Mouse (Mus musculus) ES-E14 (cell line): ENCODE measurements around the gene Map2k2. TPM values are rescaled to one million over a fixed set of nuclear protein-coding genes. Genes with fewer than 3 reads are reported as not detected.

Experiments
- DNase-seq: peaks from one replicate; pipeline ENCODE4 v3.0.0-alpha.2; 2013; ENCODE audit warnings: low read depth, low spot score
- H3K27ac ChIP-seq: 2 replicates; pipeline ENCODE4 v1.5.1; 2012; ENCODE audit warnings: low read depth, mild to moderate bottlenecking, low read length, moderate library complexity, mixed read lengths; ENCODE audit not compliant: poor library complexity, insufficient read depth, severe bottlenecking
- H3K36me3 ChIP-seq: 2 replicates; pipeline ENCODE4 v1.6.1; 2012; ENCODE audit warnings: mild to moderate bottlenecking, low read length, moderate library complexity, mixed read lengths; ENCODE audit not compliant: control insufficient read depth, poor library complexity, insufficient read depth, severe bottlenecking
- H3K4me1 ChIP-seq, 2 experiments: fragments of 150-350 bp in 1 of 2; sonication (generic) in 1 of 2; 2 replicates each; pipeline ENCODE4 v1.6.1; 2012; ENCODE audit warnings: low read length in 2 of 2, mild to moderate bottlenecking in 1 of 2, mixed read lengths in 1 of 2; ENCODE audit not compliant: control insufficient read depth in 2 of 2, insufficient read depth in 2 of 2, poor library complexity in 1 of 2
- H3K4me3 ChIP-seq, 2 experiments: fragments of 150-350 bp in 1 of 2; sonication (generic) in 1 of 2; 2 replicates each; pipeline ENCODE4 v1.5.1; 2012; ENCODE audit warnings: low read length in 2 of 2, low read depth in 1 of 2, mild to moderate bottlenecking in 1 of 2, mixed read lengths in 1 of 2; ENCODE audit not compliant: insufficient read depth in 1 of 2, poor library complexity in 1 of 2, severe bottlenecking in 1 of 2
- H3K9ac ChIP-seq: 2 replicates; pipeline ENCODE4 v1.6.1; 2012; ENCODE audit warnings: low read depth, mild to moderate bottlenecking, low read length, mixed read lengths; ENCODE audit not compliant: poor library complexity, insufficient read depth, severe bottlenecking
- H3K9me3 ChIP-seq: fragments of 150-350 bp; sonication (generic); 2 replicates; pipeline ENCODE4 v1.6.1; 2012; ENCODE audit warnings: low read depth, mild to moderate bottlenecking, low read length; ENCODE audit not compliant: control insufficient read depth, insufficient read depth
- CHD2 ChIP-seq: IDR thresholded peaks from 2 replicates; pipeline ENCODE4 v1.6.1; 2014; ENCODE audit warnings: mild to moderate bottlenecking, low read depth, low read length, inconsistent platforms
- HCFC1 ChIP-seq: IDR thresholded peaks from 2 replicates; pipeline ENCODE4 v1.6.1; 2012; ENCODE audit warnings: low read length, inconsistent platforms, borderline replicate concordance; ENCODE audit not compliant: insufficient read depth
- MAFK ChIP-seq: IDR thresholded peaks from 2 replicates; pipeline ENCODE4 v1.6.1; 2014; ENCODE audit warnings: mild to moderate bottlenecking, low read depth, low read length, inconsistent platforms; ENCODE audit not compliant: insufficient read depth
- ZC3H11A ChIP-seq: IDR thresholded peaks from 2 replicates; pipeline ENCODE4 v1.6.1; 2012; ENCODE audit warnings: low read depth, mild to moderate bottlenecking, inconsistent platforms, low read length, borderline replicate concordance
- ZNF384 ChIP-seq: IDR thresholded peaks from 2 replicates; pipeline ENCODE4 v1.6.1; 2012; ENCODE audit warnings: low read depth, low read length, inconsistent platforms
- in situ Hi-C, 2 experiments: fragments of 600-800 bp; cut with MboI; formaldehyde crosslinking; loops; one replicate each; pipeline ENCODE4 v1.15.1; 2025; ENCODE audit warnings: low sequenced_read_pairs in 2 of 2, inconsistent platforms in 1 of 2; ENCODE audit not compliant: unreplicated experiment in 2 of 2
- total RNA-seq: library from RNA; depleted of rRNA; stranded (reverse); fragments of 300-350 nt; gene quantifications from 2 replicates; pipeline ENCODE4 v1.2.3, GENCODE M21; 2012

Gene Map2k2
- total RNA-seq, 1 experiment = 115 TPM

- H3K36me3 ChIP-seq = no peaks in the 10 kb centered on the region
- no peak overlapping the region for H3K27ac ChIP-seq
- no peak for DNase-seq
- TF ChIP-seq CHD2 (no peak), ZC3H11A (no peak), MAFK (no peak), ZNF384 (no peak), HCFC1 (no peak)
- H3K4me1 ChIP-seq = peaks cover 0 to 20% of the 10 kb centered on the region in 2 experiments; a peak in 3 of 4 replicates
- H3K4me3 ChIP-seq = peak overlapping the region; percentile 86 to 96
- H3K9me3 ChIP-seq = no peaks in the 10 kb centered on the region
- in situ Hi-C loops = no loop called here
- H3K9ac ChIP-seq = no peak overlapping the region; the same call in 1 of the 2 replicates
These were observed 28.5 kb downstream of the Map2k2 start for GRCm38 (mm10) chr10:81134181-81134587.

- DNase-seq = no peak
- peak within 1 kb of the TSS; percentile 86; the same call in 1 of the 2 replicates for H3K27ac ChIP-seq
- H3K36me3 ChIP-seq = no peaks in the 10 kb centered on the region
- TF ChIP-seq HCFC1 = no peak
- no peak for TF ChIP-seq ZNF384
- no peak for TF ChIP-seq ZC3H11A
- TF ChIP-seq CHD2 = no peak
- TF ChIP-seq MAFK = no peak
- in situ Hi-C loops = no loop called here
- no peaks in the 10 kb centered on the region for H3K9me3 ChIP-seq
- H3K9ac ChIP-seq = peak within 1 kb of the TSS; percentile 91
- H3K4me1 ChIP-seq = peaks cover 0 to 21% of the 10 kb centered on the region in 2 experiments; a peak in 3 of 4 replicates
- H3K4me3 ChIP-seq = peak within 1 kb of the TSS; percentile 86 to 96
These were observed 29.4 kb downstream of the Map2k2 start, which contains the start of gene Zbtb7a for GRCm38 (mm10) chr10:81134966-81135681. Zbtb7a (plus strand) TSS chr10:81135220.

GRCm38 (mm10) chr10:81135831-81136705 lies 30.4 kb downstream of the Map2k2 start:
- H3K4me1 ChIP-seq = peaks cover 0 to 21% of the 10 kb centered on the region in 2 experiments; a peak in 3 of 4 replicates
- H3K9ac ChIP-seq = peak overlapping the region; percentile 91
- in situ Hi-C loops = no loop called here
- peak overlapping the region; percentile 86 to 96 for H3K4me3 ChIP-seq
- H3K27ac ChIP-seq = peak overlapping the region; percentile 86
- no peak for DNase-seq
- no peak for TF ChIP-seq HCFC1
- no peak for TF ChIP-seq ZNF384
- no peak for TF ChIP-seq MAFK
- TF ChIP-seq ZC3H11A = no peak
- no peak for TF ChIP-seq CHD2
- H3K36me3 ChIP-seq = no peaks in the 10 kb centered on the region
- H3K9me3 ChIP-seq = no peaks in the 10 kb centered on the region

DNA sequence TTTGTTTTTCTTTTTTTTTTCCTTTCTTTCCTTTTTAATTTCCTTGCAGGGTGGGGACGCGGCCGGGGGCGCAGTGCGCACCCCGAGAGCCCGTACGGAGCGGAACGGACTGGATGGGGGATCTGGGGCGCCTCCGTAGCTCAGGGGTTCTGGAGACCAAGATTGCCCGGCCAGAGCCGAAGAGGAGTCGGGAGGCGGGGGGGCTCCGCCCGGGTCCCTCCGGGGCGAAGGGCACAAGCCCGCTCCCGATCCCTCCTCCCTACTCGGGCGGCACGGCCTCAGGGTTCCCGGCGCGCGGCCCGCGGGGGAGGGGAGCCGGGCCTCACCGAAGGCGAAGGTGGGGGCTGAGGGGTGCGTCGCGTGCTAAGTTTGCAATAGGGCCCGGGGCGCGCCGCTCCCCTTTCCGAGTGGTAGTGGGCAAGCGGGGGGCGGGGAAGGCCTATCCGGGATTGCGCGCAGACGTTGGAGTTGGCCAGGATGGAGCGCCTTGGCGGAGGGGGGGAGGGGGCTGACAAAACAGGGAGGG lies 31.1 kb downstream of the Map2k2 start:
- TF ChIP-seq MAFK (no peak), CHD2 (no peak), ZC3H11A (no peak), ZNF384 (no peak), HCFC1 (no peak)
- H3K27ac ChIP-seq = peak overlapping the region; percentile 86
- H3K36me3 ChIP-seq = no peaks in the 10 kb centered on the region
- peaks cover 0 to 21% of the 10 kb centered on the region in 2 experiments; a peak in 3 of 4 replicates for H3K4me1 ChIP-seq
- peak overlapping the region; percentile 91 for H3K9ac ChIP-seq
- in situ Hi-C loops = no loop called here
- H3K9me3 ChIP-seq = no peaks in the 10 kb centered on the region
- peak overlapping the region; percentile 86 to 96 for H3K4me3 ChIP-seq
- DNase-seq = no peak
